Mouse (Mus musculus): ENCODE measurements at regions not wholly inside any gene's neighbourhood (a gene's known extent, or its start where the extent isn't known, plus 50 kb on each side); places are given as distances from the start of the nearest gene placed in this dataset.

DNA sequence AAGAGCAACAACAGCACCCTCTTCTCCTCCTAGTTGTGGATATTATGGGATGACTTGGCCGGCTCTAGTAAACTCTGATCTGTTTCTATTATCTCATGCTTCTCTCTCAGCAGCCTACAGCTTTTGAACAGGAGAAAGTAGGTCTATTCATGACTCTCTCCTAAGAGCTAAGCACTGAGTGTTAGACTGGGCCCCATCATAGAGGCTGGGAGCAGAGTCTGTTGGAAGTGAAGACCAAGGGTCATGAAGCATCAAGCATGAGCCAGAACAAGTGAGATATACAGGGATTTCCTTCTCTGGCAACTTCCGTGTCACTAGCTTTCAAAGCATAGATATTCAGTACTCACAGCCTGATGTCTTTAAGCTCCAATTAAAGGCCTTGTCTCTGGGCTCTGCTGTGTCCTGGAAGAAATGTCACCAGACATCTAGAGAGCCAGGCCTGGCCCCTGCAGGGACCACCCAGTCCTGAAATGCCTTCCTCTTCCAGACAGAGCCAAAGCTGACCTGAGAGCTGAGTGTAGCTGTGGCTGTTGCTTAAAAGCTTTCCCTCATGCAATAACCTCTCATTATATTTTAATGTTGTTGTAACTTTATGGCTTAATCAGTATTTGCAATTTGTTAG is 386.4 kb upstream of the Zfp703 start:
- Histone ChIP-seq H3K27ac (ENCODE audit: insufficient read depth, low read length) (no peak overlapping the region), H3K9me3 (replicated peaks; ENCODE audit: control insufficient read depth, insufficient read depth, low read length, poor library complexity, severe bottlenecking) (peaks cover 9% of the 10 kb centered on the region), H3K36me3 (ENCODE audit: control insufficient read depth, insufficient read depth, low read length, poor library complexity, severe bottlenecking) (no peaks in the 10 kb centered on the region), H3K4me3 (ENCODE audit: low read depth, low read length) (no peak overlapping the region), H3K9ac (ENCODE audit: low read depth, poor library complexity, severe bottlenecking) (no peak overlapping the region), H3K27me3 (ENCODE audit: control insufficient read depth, insufficient read depth, low read length, poor library complexity, severe bottlenecking) (peaks cover 2% of the 10 kb centered on the region; the same call in 1 of the 2 replicates), H3K4me1 (ENCODE audit: control insufficient read depth, insufficient read depth, low read length) (no peaks in the 10 kb centered on the region)
- TF ChIP-seq POLR2A (IDR thresholded peaks at IDR 0.05; ENCODE audit: insufficient read depth, low read length), result no peak
- no peak for TF ChIP-seq CTCF (IDR thresholded peaks at IDR 0.05; ENCODE audit: low read depth, low read length)
- no peak for TF ChIP-seq EP300 (IDR thresholded peaks at IDR 0.05; ENCODE audit: insufficient read depth, low read depth, low read length)

DNA sequence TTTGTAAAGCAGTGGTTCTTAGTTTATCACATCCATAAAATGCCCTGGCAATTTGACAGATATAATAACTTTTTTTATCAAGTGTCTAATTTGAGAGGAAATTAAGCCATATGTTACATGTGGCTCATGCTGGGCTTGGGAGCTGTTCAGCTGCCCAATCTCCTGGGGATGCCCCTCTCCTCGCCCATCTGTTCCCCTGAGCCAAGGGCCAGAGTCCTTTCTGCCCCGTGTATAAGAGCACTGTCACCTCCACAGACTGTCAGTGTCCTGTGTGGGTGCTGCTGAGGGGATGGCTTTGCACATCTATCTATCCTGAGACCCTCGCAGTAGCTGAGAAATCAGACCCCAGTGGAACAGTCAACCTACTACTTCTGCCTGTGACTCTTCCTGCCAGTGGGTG is 385.9 kb upstream of the Zfp703 start:
- H3K27me3 ChIP-seq (ENCODE audit: control insufficient read depth, insufficient read depth, low read length, poor library complexity, severe bottlenecking), result peaks cover 2% of the 10 kb centered on the region; the same call in 1 of the 2 replicates
- H3K4me3 ChIP-seq (ENCODE audit: low read depth, low read length), result no peak overlapping the region
- H3K4me1 ChIP-seq (ENCODE audit: control insufficient read depth, insufficient read depth, low read length), result no peaks in the 10 kb centered on the region
- H3K9me3 ChIP-seq (replicated peaks; ENCODE audit: control insufficient read depth, insufficient read depth, low read length, poor library complexity, severe bottlenecking), result peaks cover 9% of the 10 kb centered on the region
- TF ChIP-seq CTCF (IDR thresholded peaks at IDR 0.05; ENCODE audit: low read depth, low read length) (no peak), POLR2A (IDR thresholded peaks at IDR 0.05; ENCODE audit: insufficient read depth, low read length) (no peak), EP300 (IDR thresholded peaks at IDR 0.05; ENCODE audit: insufficient read depth, low read depth, low read length) (no peak)
- no peaks in the 10 kb centered on the region for H3K36me3 ChIP-seq (ENCODE audit: control insufficient read depth, insufficient read depth, low read length, poor library complexity, severe bottlenecking)
- H3K27ac ChIP-seq (ENCODE audit: insufficient read depth, low read length), result no peak overlapping the region
- no peak overlapping the region for H3K9ac ChIP-seq (ENCODE audit: low read depth, poor library complexity, severe bottlenecking)

DNA sequence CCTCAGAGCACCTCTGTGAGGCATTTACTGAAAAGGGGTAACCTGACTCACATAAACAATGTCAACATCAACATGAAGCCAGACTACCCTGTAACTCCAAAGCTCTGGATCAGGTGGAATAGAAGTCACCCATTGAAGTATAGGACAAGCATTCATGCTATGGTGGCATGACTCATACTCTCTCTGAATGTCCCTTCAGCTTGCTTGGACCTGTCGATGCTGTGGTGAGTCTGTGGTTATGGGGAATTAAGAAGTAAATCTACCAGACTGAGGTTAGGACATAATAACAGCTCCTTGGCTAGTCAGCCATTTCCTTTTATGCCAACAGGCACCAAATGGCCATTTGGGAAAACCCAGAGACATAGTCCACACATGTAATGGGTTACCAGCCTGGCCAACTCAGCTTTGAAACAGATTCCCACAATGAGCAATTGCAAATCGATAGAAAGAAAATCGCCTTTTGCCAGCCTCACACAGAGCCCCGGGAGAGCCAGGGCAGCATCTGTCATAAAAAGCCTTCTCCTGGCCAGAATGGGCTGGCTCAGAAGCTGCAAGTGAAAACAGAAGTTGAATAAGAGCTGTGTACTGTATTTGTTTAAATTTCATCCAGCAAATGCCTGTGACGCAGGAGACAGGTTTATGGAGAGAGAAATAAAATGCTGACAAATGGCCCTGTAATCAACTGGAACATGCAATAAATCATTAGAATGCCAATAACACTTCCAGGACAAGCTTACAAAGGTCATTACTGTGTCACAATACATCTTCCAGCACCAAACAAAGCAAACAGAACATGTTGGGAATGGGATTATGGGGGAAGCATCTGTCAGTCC is 383.4 kb upstream of the Zfp703 start:
- Histone ChIP-seq H3K9me3 (replicated peaks; ENCODE audit: control insufficient read depth, insufficient read depth, low read length, poor library complexity, severe bottlenecking) (no peaks in the 10 kb centered on the region; the same call in 1 of the 2 replicates), H3K27ac (ENCODE audit: insufficient read depth, low read length) (no peak overlapping the region), H3K36me3 (ENCODE audit: control insufficient read depth, insufficient read depth, low read length, poor library complexity, severe bottlenecking) (no peaks in the 10 kb centered on the region), H3K27me3 (ENCODE audit: control insufficient read depth, insufficient read depth, low read length, poor library complexity, severe bottlenecking) (peaks cover 2% of the 10 kb centered on the region; the same call in 1 of the 2 replicates), H3K4me3 (ENCODE audit: low read depth, low read length) (no peak overlapping the region), H3K9ac (ENCODE audit: low read depth, poor library complexity, severe bottlenecking) (no peak overlapping the region), H3K4me1 (ENCODE audit: control insufficient read depth, insufficient read depth, low read length) (no peaks in the 10 kb centered on the region)
- TF ChIP-seq EP300 (IDR thresholded peaks at IDR 0.05; ENCODE audit: insufficient read depth, low read depth, low read length), result no peak
- TF ChIP-seq POLR2A (IDR thresholded peaks at IDR 0.05; ENCODE audit: insufficient read depth, low read length), result no peak
- no peak for TF ChIP-seq CTCF (IDR thresholded peaks at IDR 0.05; ENCODE audit: low read depth, low read length)

DNA sequence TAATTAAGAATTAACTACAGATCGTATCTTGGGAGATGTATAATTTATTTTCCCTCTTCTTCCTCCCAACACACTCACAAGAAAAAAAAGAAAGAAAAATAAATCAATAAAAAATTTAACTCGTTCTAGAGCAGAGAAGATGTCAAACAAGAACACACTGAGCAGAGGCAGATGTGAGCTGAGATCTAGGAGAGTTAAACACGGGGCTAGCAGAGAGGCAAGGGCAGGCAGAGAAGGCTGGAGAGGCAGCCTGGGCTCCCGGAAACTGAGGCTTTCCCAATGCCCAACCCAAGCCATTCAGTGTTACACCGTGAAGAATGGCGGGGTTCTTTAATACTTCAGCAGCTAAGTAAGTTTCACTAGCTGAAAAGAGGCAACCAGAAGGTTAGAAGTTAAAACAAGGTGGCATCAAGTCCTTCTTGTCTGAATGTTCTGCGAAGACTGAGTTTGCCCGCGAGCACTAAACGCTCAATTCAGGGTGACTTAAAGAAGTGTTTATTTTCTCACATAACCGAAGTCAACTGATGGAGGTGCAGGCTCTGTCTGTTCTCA is 382.7 kb upstream of the Zfp703 start:
- Histone ChIP-seq H3K4me1 (ENCODE audit: control insufficient read depth, insufficient read depth, low read length) (no peaks in the 10 kb centered on the region), H3K4me3 (ENCODE audit: low read depth, low read length) (no peak overlapping the region), H3K27me3 (ENCODE audit: control insufficient read depth, insufficient read depth, low read length, poor library complexity, severe bottlenecking) (peaks cover 2% of the 10 kb centered on the region; the same call in 1 of the 2 replicates), H3K9me3 (replicated peaks; ENCODE audit: control insufficient read depth, insufficient read depth, low read length, poor library complexity, severe bottlenecking) (no peaks in the 10 kb centered on the region; the same call in 1 of the 2 replicates), H3K36me3 (ENCODE audit: control insufficient read depth, insufficient read depth, low read length, poor library complexity, severe bottlenecking) (no peaks in the 10 kb centered on the region), H3K9ac (ENCODE audit: low read depth, poor library complexity, severe bottlenecking) (no peak overlapping the region), H3K27ac (ENCODE audit: insufficient read depth, low read length) (no peak overlapping the region)
- TF ChIP-seq CTCF (IDR thresholded peaks at IDR 0.05; ENCODE audit: low read depth, low read length) (no peak), POLR2A (IDR thresholded peaks at IDR 0.05; ENCODE audit: insufficient read depth, low read length) (no peak), EP300 (IDR thresholded peaks at IDR 0.05; ENCODE audit: insufficient read depth, low read depth, low read length) (no peak)

DNA sequence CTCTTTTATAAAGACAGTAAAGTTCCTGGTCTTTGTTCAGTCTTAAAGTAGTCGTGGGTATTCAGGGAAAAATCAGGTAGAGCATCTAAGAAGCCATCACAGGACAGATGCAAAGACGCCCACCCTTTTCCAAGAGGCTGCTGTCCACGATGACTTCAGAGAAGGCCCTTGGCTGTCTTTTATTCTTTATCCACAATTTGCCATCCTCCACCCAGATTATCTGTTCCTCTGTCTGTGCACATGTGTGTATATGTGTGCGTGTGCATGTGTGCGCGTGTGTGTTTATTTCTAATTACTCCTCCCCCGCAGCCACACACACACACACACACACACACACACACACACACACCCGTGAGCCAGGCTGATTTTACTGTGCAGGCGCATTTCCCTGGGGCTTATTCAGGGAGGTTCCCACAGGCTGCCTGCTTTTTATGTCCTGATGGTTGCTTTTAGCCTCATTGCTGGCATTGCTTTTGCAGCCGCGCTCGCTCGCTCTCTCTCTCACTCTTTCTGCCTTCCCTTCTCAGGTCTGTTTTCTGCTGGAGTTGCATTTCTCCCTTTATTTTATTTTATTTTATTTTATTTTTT is 381.6 kb upstream of the Zfp703 start:
- Histone ChIP-seq H3K36me3 (ENCODE audit: control insufficient read depth, insufficient read depth, low read length, poor library complexity, severe bottlenecking) (no peaks in the 10 kb centered on the region), H3K4me3 (ENCODE audit: low read depth, low read length) (no peak overlapping the region), H3K27me3 (ENCODE audit: control insufficient read depth, insufficient read depth, low read length, poor library complexity, severe bottlenecking) (peaks cover 2% of the 10 kb centered on the region; the same call in 1 of the 2 replicates), H3K9ac (ENCODE audit: low read depth, poor library complexity, severe bottlenecking) (no peak overlapping the region), H3K9me3 (replicated peaks; ENCODE audit: control insufficient read depth, insufficient read depth, low read length, poor library complexity, severe bottlenecking) (no peaks in the 10 kb centered on the region; the same call in 1 of the 2 replicates), H3K27ac (ENCODE audit: insufficient read depth, low read length) (no peak overlapping the region), H3K4me1 (ENCODE audit: control insufficient read depth, insufficient read depth, low read length) (no peaks in the 10 kb centered on the region)
- TF ChIP-seq POLR2A (IDR thresholded peaks at IDR 0.05; ENCODE audit: insufficient read depth, low read length) (no peak), EP300 (IDR thresholded peaks at IDR 0.05; ENCODE audit: insufficient read depth, low read depth, low read length) (no peak), CTCF (IDR thresholded peaks at IDR 0.05; ENCODE audit: low read depth, low read length) (no peak)
